Mouse (Mus musculus) testis, adult 2 months (tissue): ENCODE data around the gene Sh3d21.

Source experiments
- CTCF ChIP-seq: fragments of 200-500 bp; IDR thresholded peaks from 2 replicates; pipeline ENCODE4 v1.5.1; 2012; ENCODE audit warnings: low read depth, mild to moderate bottlenecking, inconsistent platforms, low read length, moderate library complexity; ENCODE audit not compliant: control insufficient read depth, insufficient read depth, insufficient replicate concordance
- POLR2A ChIP-seq: fragments of 200-500 bp; IDR thresholded peaks from 2 replicates; pipeline ENCODE4 v1.6.1; 2012; ENCODE audit warnings: low read depth, mild to moderate bottlenecking, inconsistent platforms, low read length, moderate library complexity; ENCODE audit not compliant: control insufficient read depth

GRCm38 (mm10) chr4:126147533-126148160 is 15.6 kb downstream of the Sh3d21 start, which contains the start of gene Eva1b:
- no peak for TF ChIP-seq CTCF
- TF ChIP-seq POLR2A, result no peak
